Mouse (Mus musculus): ENCODE results near the gene Ablim2. TPM values are rescaled to one million over a fixed set of nuclear protein-coding genes. Genes with fewer than 3 reads are reported as not detected.

Ablim2 gene
- polyA plus RNA-seq (2015; fragmentation: Nextera tagmentation; extraction: Ambion mirVana), result 2.0 and 3.5 TPM in 2 replicates

DNA sequence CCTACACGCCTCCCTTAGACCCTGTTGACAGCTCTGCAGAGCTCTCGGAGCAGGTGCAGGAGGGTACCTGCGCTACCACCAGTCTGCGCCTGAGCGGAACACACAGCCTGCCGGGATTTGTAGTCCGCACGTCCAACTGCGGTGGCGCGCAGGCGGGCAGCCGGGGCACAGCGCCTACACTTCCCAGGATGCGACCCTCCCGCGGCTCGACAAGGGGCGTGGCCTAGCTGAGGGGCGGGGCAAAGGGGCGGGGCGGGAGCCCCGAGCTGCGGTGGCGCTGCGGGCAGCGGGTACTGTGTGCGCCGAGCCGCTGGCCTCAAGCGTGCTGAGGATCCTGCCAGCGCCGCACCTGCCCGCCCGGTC, at the start of gene Ablim2:
Gene Ablim2 (plus strand): TSS at position 242 of the 363 bp plus-strand sequence.
- H3K4me1 ChIP-seq, result peaks cover 14% of the 10 kb centered on the region
- peaks cover 49% of the 10 kb centered on the region for H3K27me3 ChIP-seq
- no peaks in the 10 kb centered on the region for H3K9me3 ChIP-seq (replicated peaks)
- peak within 1 kb of the TSS; percentile 99 for H3K4me2 ChIP-seq
- peak within 1 kb of the TSS; percentile 65 for H3K9ac ChIP-seq
- under 1% methylated on average over 35 of the region's 35 CpGs for WGBS
- ATAC-seq, result peak; percentile 98
- no peaks in the 10 kb centered on the region for H3K36me3 ChIP-seq (ENCODE audit: poor library complexity, severe bottlenecking)
- peak within 1 kb of the TSS; percentile 60 for H3K4me3 ChIP-seq
- peak within 1 kb of the TSS; percentile 16; the same call in 1 of the 2 replicates for H3K27ac ChIP-seq

DNA sequence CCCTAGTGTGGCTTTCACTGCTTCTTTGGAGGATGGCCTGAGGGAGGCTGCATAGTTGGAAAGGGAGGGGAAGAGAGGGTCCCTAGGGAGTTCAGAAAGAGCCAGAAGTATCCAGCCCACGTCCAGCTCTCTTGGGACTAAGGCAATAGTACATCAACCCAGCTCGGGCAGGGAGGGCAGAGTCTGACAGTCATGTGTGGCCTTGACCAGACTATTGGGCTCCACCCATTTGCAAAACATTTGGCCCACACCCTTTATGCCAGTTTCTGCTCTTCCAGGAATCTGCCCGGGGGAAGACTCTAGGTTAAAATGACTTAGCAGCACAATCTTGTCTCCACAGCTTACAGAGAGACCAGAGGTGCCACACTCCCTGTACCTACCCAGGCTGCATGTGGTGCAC, 47.2 kb upstream of the Ablim2 start:
- no peak overlapping the region for H3K4me2 ChIP-seq
- H3K4me1 ChIP-seq, result 0 out of 2 replicates have a peak, but pooled peaks cover 4% of the 10 kb centered on the region
- no peaks in the 10 kb centered on the region for H3K36me3 ChIP-seq (ENCODE audit: poor library complexity, severe bottlenecking)
- H3K27ac ChIP-seq, result no peak overlapping the region
- WGBS, result 80% methylated on average over 3 of the region's 3 CpGs
- no peaks in the 10 kb centered on the region for H3K27me3 ChIP-seq
- no peak overlapping the region for H3K4me3 ChIP-seq
- H3K9me3 ChIP-seq (replicated peaks), result no peaks in the 10 kb centered on the region
- no peak overlapping the region for H3K9ac ChIP-seq
- ATAC-seq, result no peak

DNA sequence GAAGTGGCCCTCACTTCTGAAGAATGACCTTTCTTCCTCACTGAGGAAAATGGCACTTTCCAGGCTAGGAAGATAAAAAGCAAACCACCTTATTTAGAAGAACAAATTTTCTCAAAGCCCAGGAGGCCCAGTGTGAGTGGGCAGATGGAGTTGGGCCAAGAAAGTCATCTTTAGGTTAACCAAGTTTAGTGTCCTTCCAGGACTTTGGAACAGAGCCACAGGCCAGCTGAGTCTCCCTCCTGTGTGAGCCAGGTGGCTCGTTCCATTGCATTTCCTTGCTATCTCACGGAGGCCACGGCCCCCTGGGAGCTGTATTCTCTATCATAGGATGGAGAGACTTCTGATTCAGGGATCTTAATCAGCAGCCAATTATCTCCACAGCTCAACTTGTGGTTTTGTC, 46.7 kb upstream of the Ablim2 start:
- Histone ChIP-seq H3K27me3 (no peaks in the 10 kb centered on the region), H3K4me2 (no peak overlapping the region), H3K4me1 (0 out of 2 replicates have a peak, but pooled peaks cover 4% of the 10 kb centered on the region), H3K27ac (no peak overlapping the region), H3K4me3 (no peak overlapping the region), H3K36me3 (ENCODE audit: poor library complexity, severe bottlenecking) (no peaks in the 10 kb centered on the region), H3K9me3 (replicated peaks) (no peaks in the 10 kb centered on the region), H3K9ac (no peak overlapping the region)
- WGBS, result 65% methylated on average over 3 of the region's 3 CpGs
- ATAC-seq, result no peak

- Histone ChIP-seq H3K27me3 (no peaks in the 10 kb centered on the region), H3K36me3 (ENCODE audit: poor library complexity, severe bottlenecking) (no peaks in the 10 kb centered on the region), H3K27ac (no peak overlapping the region), H3K4me1 (0 out of 2 replicates have a peak, but pooled peaks cover 4% of the 10 kb centered on the region), H3K9ac (no peak overlapping the region), H3K4me3 (no peak overlapping the region), H3K4me2 (no peak overlapping the region), H3K9me3 (replicated peaks) (no peaks in the 10 kb centered on the region)
- no peak for ATAC-seq
- WGBS, result 79% methylated on average over 5 of the region's 5 CpGs
These were observed 45.2 kb upstream of the Ablim2 start for GRCm38 (mm10) chr5:35712517-35712916.

DNA sequence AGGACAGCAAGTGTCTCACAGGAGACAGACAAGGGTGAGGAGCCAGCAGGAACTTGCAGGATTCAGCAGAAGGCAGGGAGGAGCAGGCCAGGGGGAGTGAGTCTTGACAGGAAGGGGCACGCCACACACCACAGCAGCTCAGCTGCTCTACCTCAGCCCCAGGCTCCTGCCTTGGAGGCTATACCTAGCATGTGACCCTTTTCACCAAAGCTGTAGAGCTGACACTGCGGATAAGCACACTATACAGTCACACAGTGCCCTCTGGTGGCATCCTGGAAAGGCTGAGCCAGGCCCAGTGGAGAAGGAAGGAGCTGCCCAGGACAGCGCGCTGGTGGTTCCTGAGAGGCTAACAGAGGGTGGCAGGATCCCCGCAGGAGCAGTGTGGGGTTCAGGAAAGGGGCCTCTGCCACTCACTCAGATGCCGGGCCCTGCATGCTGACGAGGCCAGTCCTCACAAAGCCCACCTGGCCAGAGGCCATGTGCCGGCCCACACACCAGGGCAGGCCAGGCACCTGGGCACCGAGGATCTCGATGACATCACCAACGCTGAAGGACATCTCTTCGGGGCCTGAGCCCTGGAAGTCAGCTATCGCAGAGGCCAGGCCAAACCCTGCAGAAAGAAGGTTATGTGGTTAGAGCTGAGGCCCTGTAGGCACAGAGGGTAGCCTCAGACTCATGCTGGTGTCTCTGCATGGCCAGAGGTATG, 43.9 kb upstream of the Ablim2 start:
- H3K27me3 ChIP-seq, result no peaks in the 10 kb centered on the region
- H3K36me3 ChIP-seq (ENCODE audit: poor library complexity, severe bottlenecking), result no peaks in the 10 kb centered on the region
- H3K27ac ChIP-seq, result no peak overlapping the region
- 51% methylated on average over 13 of the region's 13 CpGs for WGBS
- H3K4me2 ChIP-seq, result no peak overlapping the region
- no peak overlapping the region for H3K4me3 ChIP-seq
- peak; percentile 91 for ATAC-seq
- H3K4me1 ChIP-seq, result 0 out of 2 replicates have a peak, but pooled peaks cover 4% of the 10 kb centered on the region
- no peaks in the 10 kb centered on the region for H3K9me3 ChIP-seq (replicated peaks)
- H3K9ac ChIP-seq, result no peak overlapping the region

GRCm38 (mm10) chr5:35717455-35717854, 40.2 kb upstream of the Ablim2 start:
- H3K9me3 ChIP-seq (replicated peaks), result no peaks in the 10 kb centered on the region
- no peak overlapping the region for H3K4me3 ChIP-seq
- no peaks in the 10 kb centered on the region for H3K36me3 ChIP-seq (ENCODE audit: poor library complexity, severe bottlenecking)
- H3K27ac ChIP-seq, result no peak overlapping the region
- WGBS, result 80% methylated on average over 5 of the region's 5 CpGs
- H3K9ac ChIP-seq, result no peak overlapping the region
- H3K4me2 ChIP-seq, result no peak overlapping the region
- H3K27me3 ChIP-seq, result no peaks in the 10 kb centered on the region
- H3K4me1 ChIP-seq, result no peaks in the 10 kb centered on the region
- ATAC-seq, result no peak

DNA sequence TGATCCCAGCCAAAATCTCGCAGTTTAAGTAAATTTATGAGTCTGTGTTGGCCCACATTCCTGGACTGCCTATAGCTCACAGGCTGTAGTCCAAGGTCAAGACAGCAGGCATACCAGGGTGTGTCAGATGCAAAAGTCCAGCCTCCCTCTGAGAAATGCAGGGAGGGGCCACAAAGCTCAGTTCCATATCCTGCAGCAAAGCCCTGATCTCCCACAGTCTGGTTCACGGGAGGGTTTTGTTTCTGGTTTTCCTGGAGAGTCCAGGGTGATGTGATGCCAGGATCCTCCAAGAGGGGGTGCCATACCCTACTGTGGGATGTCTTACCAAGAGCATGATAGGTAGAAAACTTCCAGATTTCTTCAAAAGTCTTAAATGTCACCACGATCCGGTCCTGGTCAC, 39.7 kb upstream of the Ablim2 start:
- H3K36me3 ChIP-seq (ENCODE audit: poor library complexity, severe bottlenecking), result no peaks in the 10 kb centered on the region
- no peak overlapping the region for H3K27ac ChIP-seq
- H3K9ac ChIP-seq, result no peak overlapping the region
- H3K9me3 ChIP-seq (replicated peaks), result no peaks in the 10 kb centered on the region
- H3K27me3 ChIP-seq, result no peaks in the 10 kb centered on the region
- no peak for ATAC-seq
- H3K4me3 ChIP-seq, result no peak overlapping the region
- 61% methylated on average over 4 of the region's 4 CpGs for WGBS
- no peak overlapping the region for H3K4me2 ChIP-seq
- H3K4me1 ChIP-seq, result no peaks in the 10 kb centered on the region

- H3K27me3 ChIP-seq, result no peaks in the 10 kb centered on the region
- no peak for ATAC-seq
- no peak overlapping the region for H3K4me2 ChIP-seq
- H3K9me3 ChIP-seq (replicated peaks), result no peaks in the 10 kb centered on the region
- no peak overlapping the region for H3K4me3 ChIP-seq
- no peaks in the 10 kb centered on the region for H3K36me3 ChIP-seq (ENCODE audit: poor library complexity, severe bottlenecking)
- no peak overlapping the region for H3K9ac ChIP-seq
- H3K27ac ChIP-seq, result no peak overlapping the region
- H3K4me1 ChIP-seq, result no peaks in the 10 kb centered on the region
- 75% methylated on average over 11 of the region's 11 CpGs for WGBS
These were observed 38.9 kb upstream of the Ablim2 start for GRCm38 (mm10) chr5:35718817-35719216.

DNA sequence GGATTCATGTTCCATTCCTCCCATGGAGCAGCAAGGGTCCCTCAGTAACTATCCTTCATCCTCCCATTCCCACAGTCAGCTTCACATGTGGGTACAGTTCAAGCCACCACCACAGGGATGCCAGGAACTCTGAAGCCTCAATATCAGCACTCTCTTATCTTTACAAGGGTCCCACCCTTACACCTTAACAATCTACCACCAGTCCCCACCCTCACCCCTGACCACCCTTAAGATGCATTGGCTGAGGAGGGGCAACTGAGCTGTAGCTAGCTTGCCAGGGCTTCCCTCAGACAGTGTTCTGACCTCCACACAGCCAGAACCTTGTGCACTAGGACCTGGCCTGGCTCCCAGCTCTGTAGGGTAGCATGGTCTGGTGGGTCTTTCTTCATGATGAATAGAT, 38.3 kb upstream of the Ablim2 start:
- H3K27ac ChIP-seq, result no peak overlapping the region
- no peaks in the 10 kb centered on the region for H3K4me1 ChIP-seq
- no peak overlapping the region for H3K4me3 ChIP-seq
- no peak for ATAC-seq
- H3K4me2 ChIP-seq, result no peak overlapping the region
- H3K9ac ChIP-seq, result no peak overlapping the region
- H3K9me3 ChIP-seq (replicated peaks), result no peaks in the 10 kb centered on the region
- no peaks in the 10 kb centered on the region for H3K36me3 ChIP-seq (ENCODE audit: poor library complexity, severe bottlenecking)
- H3K27me3 ChIP-seq, result no peaks in the 10 kb centered on the region

DNA sequence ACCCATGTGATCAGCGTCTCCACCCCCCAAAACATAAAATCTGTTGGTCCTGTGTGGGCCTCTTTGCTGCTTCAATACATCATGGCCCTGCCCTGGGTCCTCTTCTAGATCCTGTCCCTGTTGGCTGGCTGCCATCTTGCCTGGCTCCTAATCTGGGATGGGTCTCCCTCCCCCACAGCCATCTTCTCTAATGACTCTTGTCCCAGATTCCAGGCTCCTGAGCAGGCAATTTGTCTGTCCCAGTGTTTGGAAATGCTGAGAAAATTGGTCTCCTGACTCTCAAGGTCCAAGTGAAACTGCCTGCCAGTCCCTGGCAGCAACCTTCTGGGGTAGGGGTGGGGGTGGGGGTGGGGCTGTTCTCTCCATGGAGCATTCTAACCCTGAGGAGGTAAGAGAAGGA, 37.8 kb upstream of the Ablim2 start:
- H3K9ac ChIP-seq, result no peak overlapping the region
- H3K4me2 ChIP-seq, result no peak overlapping the region
- no peaks in the 10 kb centered on the region for H3K4me1 ChIP-seq
- no peak overlapping the region for H3K27ac ChIP-seq
- no peak overlapping the region for H3K4me3 ChIP-seq
- H3K9me3 ChIP-seq (replicated peaks), result no peaks in the 10 kb centered on the region
- no peaks in the 10 kb centered on the region for H3K36me3 ChIP-seq (ENCODE audit: poor library complexity, severe bottlenecking)
- ATAC-seq, result no peak
- no peaks in the 10 kb centered on the region for H3K27me3 ChIP-seq
- WGBS, result 76% methylated on average over 1 of the region's 1 CpGs

GRCm38 (mm10) chr5:35721933-35722332, 35.7 kb upstream of the Ablim2 start:
- Histone ChIP-seq H3K4me2 (no peak overlapping the region), H3K27me3 (no peaks in the 10 kb centered on the region), H3K36me3 (ENCODE audit: poor library complexity, severe bottlenecking) (no peaks in the 10 kb centered on the region), H3K9me3 (replicated peaks) (no peaks in the 10 kb centered on the region), H3K4me1 (no peaks in the 10 kb centered on the region), H3K9ac (no peak overlapping the region), H3K27ac (no peak overlapping the region), H3K4me3 (no peak overlapping the region)
- ATAC-seq, result no peak
- WGBS, result 86% methylated on average over 2 of the region's 2 CpGs

- Histone ChIP-seq H3K4me2 (no peak overlapping the region), H3K4me3 (no peak overlapping the region)
These were observed 35.0 kb upstream of the Ablim2 start for GRCm38 (mm10) chr5:35722654-35723053.

GRCm38 (mm10) chr5:35723900-35724299, 33.8 kb upstream of the Ablim2 start:
- Histone ChIP-seq H3K4me2 (no peak overlapping the region), H3K4me3 (no peak overlapping the region), H3K36me3 (ENCODE audit: poor library complexity, severe bottlenecking) (no peaks in the 10 kb centered on the region), H3K9ac (no peak overlapping the region), H3K9me3 (replicated peaks) (no peaks in the 10 kb centered on the region), H3K27ac (no peak overlapping the region), H3K27me3 (no peaks in the 10 kb centered on the region), H3K4me1 (no peaks in the 10 kb centered on the region)
- no peak for ATAC-seq
- WGBS, result 77% methylated on average over 5 of the region's 5 CpGs

More at GRCm38 (mm10) chr5:35722654-35723053, 35.0 kb upstream of the Ablim2 start:
- H3K4me1 ChIP-seq, result no peaks in the 10 kb centered on the region
- H3K36me3 ChIP-seq (ENCODE audit: poor library complexity, severe bottlenecking), result no peaks in the 10 kb centered on the region
- no peaks in the 10 kb centered on the region for H3K9me3 ChIP-seq (replicated peaks)
- H3K9ac ChIP-seq, result no peak overlapping the region
- H3K27me3 ChIP-seq, result no peaks in the 10 kb centered on the region
- ATAC-seq, result no peak
- 61% methylated on average over 2 of the region's 2 CpGs for WGBS
- no peak overlapping the region for H3K27ac ChIP-seq

Measured in forebrain, embryonic 13.5 days (tissue).